ENCODE assay signal across 12 mouse cellular contexts in genomic region chr3:122573426-122574286, GRCm38 (mm10). TPM values are rescaled to one million over a fixed set of nuclear protein-coding genes. Genes with fewer than 3 reads are reported as not detected.
A peak's percentile ranks its signal among the peaks of the same experiment; 100 is the strongest.
DNase-seq lines count a peak whose midpoint lies in the region; ATAC-seq lines count a peak whose summit lies in the region.
"Had no signal": no experiment of that assay in that cellular context is flagged by ENCODE, and none has a peak within 500 bp of the region (broad histone marks: within the 10 kb centered on the region; RNA-seq: fewer than 3 reads in every experiment).

No protein-coding gene starts in this region.

- 84% methylated on average over 5 of the region's 5 CpGs for WGBS in forebrain, embryonic 14.5 days
- 90% methylated on average over 5 of the region's 5 CpGs for WGBS in forebrain, embryonic 10.5 days
- WGBS in midbrain, embryonic 16.5 days = 93% methylated on average over 5 of the region's 5 CpGs
- 92% methylated on average over 5 of the region's 5 CpGs for WGBS in kidney, embryonic 14.5 days

- H3K4me3 ChIP-seq in forebrain, embryonic 14.5 days (ENCODE audit: low read depth, low read length) = no peak overlapping the region
- no peak overlapping the region for H3K4me3 ChIP-seq in forebrain, embryonic 10.5 days
- no peak overlapping the region for H3K4me3 ChIP-seq in midbrain, embryonic 16.5 days (ENCODE audit: low read depth, low read length)
- no peak overlapping the region for H3K4me3 ChIP-seq in kidney, embryonic 14.5 days (ENCODE audit: low read length)
- H3K4me3 ChIP-seq: embryonic facial prominence, embryonic 15.5 days; limb, embryonic 12.5 days had no signal

- H3K36me3 ChIP-seq in forebrain, embryonic 14.5 days (ENCODE audit: control insufficient read depth, insufficient read depth, low read length) = no peaks in the 10 kb centered on the region
- H3K36me3 ChIP-seq in forebrain, embryonic 10.5 days (replicated peaks) = peaks cover 23% of the 10 kb centered on the region
- H3K36me3 ChIP-seq in midbrain, embryonic 16.5 days (ENCODE audit: control insufficient read depth, insufficient read depth, low read length) = peaks cover 2% of the 10 kb centered on the region; the same call in 1 of the 2 replicates
- H3K36me3 ChIP-seq in kidney, embryonic 14.5 days (ENCODE audit: control insufficient read depth, insufficient read depth, low read length) = no peaks in the 10 kb centered on the region

- peak; percentile 79 for DNase-seq in forebrain, embryonic 14.5 days (ENCODE audit: low spot score)
- DNase-seq in forebrain, embryonic 10.5 days (ENCODE audit: extremely low spot score, low spot score) = no peak
- peak; percentile 11 for DNase-seq in A20 (ENCODE audit: low read depth, low spot score)
- DNase-seq in layer of hippocampus, adult 8-10 months (ENCODE audit: low spot score in 2 of 2) = peak; percentile 44 to 48
- no peak for DNase-seq in embryo, embryonic 11 days
- no peak for DNase-seq in thymus, postnatal 0 days (ENCODE audit: low spot score)
- DNase-seq: heart, postnatal 4 days; kidney, adult 8-10 months had no signal

- no peak overlapping the region for H3K9ac ChIP-seq in forebrain, embryonic 14.5 days (ENCODE audit: low read length)
- H3K9ac ChIP-seq in midbrain, embryonic 16.5 days (ENCODE audit: low read depth, low read length) = no peak overlapping the region
- H3K9ac ChIP-seq in kidney, embryonic 14.5 days (ENCODE audit: low read depth, low read length) = no peak overlapping the region
- H3K9ac ChIP-seq: embryonic facial prominence, embryonic 15.5 days; limb, embryonic 12.5 days had no signal

- peak; percentile 74 for ATAC-seq in forebrain, embryonic 14.5 days
- peak; percentile 22; the same call in 1 of the 2 replicates for ATAC-seq in midbrain, embryonic 16.5 days
- no peak for ATAC-seq in kidney, embryonic 14.5 days (ENCODE audit: low FRiP score, low TSS enrichment)

- no peaks in the 10 kb centered on the region for H3K27me3 ChIP-seq in forebrain, embryonic 14.5 days (replicated peaks; ENCODE audit: control insufficient read depth, insufficient read depth, low read length)
- no peaks in the 10 kb centered on the region for H3K27me3 ChIP-seq in forebrain, embryonic 10.5 days (ENCODE audit: poor library complexity, severe bottlenecking)
- H3K27me3 ChIP-seq in midbrain, embryonic 16.5 days (ENCODE audit: control insufficient read depth, insufficient read depth, low read depth, low read length) = no peaks in the 10 kb centered on the region
- H3K27me3 ChIP-seq in kidney, embryonic 14.5 days (ENCODE audit: control insufficient read depth, insufficient read depth, low read length) = no peaks in the 10 kb centered on the region; the same call in 1 of the 2 replicates
- H3K27me3 ChIP-seq: embryonic facial prominence, embryonic 15.5 days; limb, embryonic 12.5 days had no signal

- no peaks in the 10 kb centered on the region for H3K9me3 ChIP-seq in forebrain, embryonic 14.5 days (replicated peaks; ENCODE audit: control insufficient read depth, low read length)
- H3K9me3 ChIP-seq in forebrain, embryonic 10.5 days = no peaks in the 10 kb centered on the region
- H3K9me3 ChIP-seq in midbrain, embryonic 16.5 days (replicated peaks; ENCODE audit: control insufficient read depth, low read length, poor library complexity, severe bottlenecking) = no peaks in the 10 kb centered on the region
- no peaks in the 10 kb centered on the region for H3K9me3 ChIP-seq in kidney, embryonic 14.5 days (ENCODE audit: control insufficient read depth, low read length)
- H3K9me3 ChIP-seq: embryonic facial prominence, embryonic 15.5 days had no signal

- H3K27ac ChIP-seq in forebrain, embryonic 14.5 days (ENCODE audit: low read depth, low read length) = no peak overlapping the region
- no peak overlapping the region for H3K27ac ChIP-seq in forebrain, embryonic 10.5 days
- no peak overlapping the region for H3K27ac ChIP-seq in midbrain, embryonic 16.5 days (ENCODE audit: low read length)
- H3K27ac ChIP-seq in kidney, embryonic 14.5 days (ENCODE audit: low read depth, low read length) = no peak overlapping the region
- H3K27ac ChIP-seq: embryonic facial prominence, embryonic 15.5 days; limb, embryonic 12.5 days had no signal

- no peak overlapping the region for H3K4me2 ChIP-seq in forebrain, embryonic 14.5 days (ENCODE audit: low read length)
- no peak overlapping the region for H3K4me2 ChIP-seq in midbrain, embryonic 16.5 days (ENCODE audit: low read length)
- no peak overlapping the region for H3K4me2 ChIP-seq in kidney, embryonic 14.5 days (replicated peaks; ENCODE audit: low read depth, low read length)
- H3K4me2 ChIP-seq: embryonic facial prominence, embryonic 15.5 days; limb, embryonic 12.5 days had no signal

- H3K4me1 ChIP-seq in forebrain, embryonic 14.5 days (ENCODE audit: control insufficient read depth, insufficient read depth, low read length) = peaks cover 6% of the 10 kb centered on the region; the same call in 1 of the 2 replicates
- peaks cover 2% of the 10 kb centered on the region; the same call in 1 of the 2 replicates for H3K4me1 ChIP-seq in forebrain, embryonic 10.5 days
- H3K4me1 ChIP-seq in midbrain, embryonic 16.5 days (ENCODE audit: control insufficient read depth, insufficient read depth, low read length) = peaks cover 2% of the 10 kb centered on the region; the same call in 1 of the 2 replicates
- no peaks in the 10 kb centered on the region for H3K4me1 ChIP-seq in kidney, embryonic 14.5 days (ENCODE audit: control insufficient read depth, insufficient read depth, low read length)
- H3K4me1 ChIP-seq: embryonic facial prominence, embryonic 15.5 days had no signal

RNA-seq across cellular contexts. Expression of gene Fnbp1l, which starts 45.9 kb away (rescaled TPM):
- polyA plus RNA-seq in forebrain, embryonic 14.5 days (2014; fragmentation: Nextera tagmentation; extraction: Ambion mirVana) = 175 and 222 TPM in 2 replicates
- 56.5 and 58.7 TPM in 2 replicates for polyA plus RNA-seq in forebrain, embryonic 10.5 days (2016; fragmentation: Nextera tagmentation; extraction: Ambion mirVana)
- total RNA-seq in layer of hippocampus, adult 8-10 months (2022) = 10 to 100 TPM; 25.9 to 34.5 (median 31.4) TPM
- 257 and 294 TPM in 2 replicates for polyA plus RNA-seq in midbrain, embryonic 16.5 days (2015; fragmentation: Nextera tagmentation; extraction: Ambion mirVana)
- 44.8 and 64.0 TPM in 2 replicates for polyA plus RNA-seq in kidney, embryonic 14.5 days (2014; fragmentation: Nextera tagmentation; extraction: Ambion mirVana)
- polyA plus RNA-seq in thymus, postnatal 0 days (2015; fragmentation: Nextera tagmentation; extraction: Ambion mirVana) = 6.5 and 7.1 TPM in 2 replicates

Comparison
In these comparisons a context has a peak if more than half of its experiments do, and no peak if none do; other contexts are left out.
1. DNase-seq: peak in forebrain, embryonic 14.5 days (single experiment), A20 (single experiment) and layer of hippocampus, adult 8-10 months (2 of 2); none in forebrain, embryonic 10.5 days (single experiment), embryo, embryonic 11 days (single experiment) and thymus, postnatal 0 days (single experiment).